Mouse (Mus musculus): ENCODE results near the gene Rbfox1.

DNA sequence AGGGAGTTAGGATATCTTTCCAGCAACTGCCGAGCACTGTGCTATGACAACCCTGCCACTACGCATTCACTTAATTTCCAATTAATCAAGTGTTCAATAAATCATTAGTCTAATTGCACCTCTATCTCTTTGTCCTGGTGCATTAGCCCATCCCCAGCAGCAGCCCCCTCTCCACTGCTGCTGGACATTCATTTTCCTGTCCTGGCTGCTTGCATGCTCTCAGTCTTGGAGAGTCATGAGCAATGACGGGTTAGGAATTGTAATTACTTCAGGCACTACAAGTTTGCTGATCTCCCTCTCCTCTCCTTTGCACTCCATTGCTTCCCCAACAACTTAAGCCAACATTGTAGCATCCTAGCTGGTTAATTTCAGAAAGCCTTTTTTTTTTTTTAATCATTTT is 646.3 kb downstream of the Rbfox1 start:
- TF ChIP-seq CEBPB (IDR thresholded peaks at IDR 0.05; ENCODE audit: low read depth) (no peak), CTCF (IDR thresholded peaks at IDR 0.05; ENCODE audit: control insufficient read depth, insufficient read depth, insufficient read length) (no peak), MAX (IDR thresholded peaks at IDR 0.05) (no peak), USF1 (IDR thresholded peaks at IDR 0.05; ENCODE audit: low read depth) (no peak)

Measured in C2C12 (cell line).